Mouse (Mus musculus) central nervous system, embryonic 11.5 days (tissue): ENCODE data around the gene Sod3. TPM values are rescaled to one million over a fixed set of nuclear protein-coding genes. Genes with fewer than 3 reads are reported as not detected.

ENCODE experiments used
- polyA plus RNA-seq: library from polyadenylated mRNA; depleted of rRNA; stranded (reverse); fragments of >200 nt; gene quantifications from 2 replicates; pipeline ENCODE4 v1.2.3, GENCODE M21; 2012; rRNA removed

Gene Sod3
- 0.29 and 0.30 TPM in 2 replicates for polyA plus RNA-seq

GRCm38 (mm10) chr5:52363468-52364150 is at the start of gene Sod3:
TSS of gene Sod3 (plus strand) at chr5:52363791.

Other genes starting within 250 kb of the Sod3 start
- 237 and 241 TPM in 2 replicates for gene Dhx15, start 173.3 kb upstream of the Sod3 start, polyA plus RNA-seq
- 2.8 and 3.3 TPM in 2 replicates for gene Ccdc149, start 107.7 kb downstream of the Sod3 start, polyA plus RNA-seq
- 1.8 and 3.1 TPM in 2 replicates for gene Lgi2, start 202.7 kb downstream of the Sod3 start, polyA plus RNA-seq